Mouse (Mus musculus) heart, postnatal 0 days (tissue): ENCODE measurements around the gene D630036H23Rik. TPM values are rescaled to one million over a fixed set of nuclear protein-coding genes. Genes with fewer than 3 reads are reported as not detected.

ENCODE experiments used
- ATAC-seq: fragments of 200-750 bp; cut with Nextera tagmentation; 2 replicates; pipeline ENCODE4 v1.8.0; 2017; ENCODE audit warnings: low read depth, moderate number of reproducible peaks, moderate library complexity; ENCODE audit not compliant: insufficient read depth
- DNase-seq: peaks from one replicate; pipeline ENCODE4 v3.0.0-alpha.2; 2016; ENCODE audit warnings: low spot score
- H3K27ac ChIP-seq: fragments of 300-500 bp; sonication (generic); 2 replicates; pipeline ENCODE4 v1.5.1; 2014; ENCODE audit warnings: low read depth, mild to moderate bottlenecking
- H3K27me3 ChIP-seq: fragments of 300-500 bp; sonication (generic); 2 replicates; pipeline ENCODE4 v1.6.1; 2014; ENCODE audit warnings: low read length, mixed read lengths; ENCODE audit not compliant: control insufficient read depth, insufficient read depth
- H3K36me3 ChIP-seq: fragments of 300-500 bp; sonication (generic); replicated peaks from 2 replicates; pipeline ENCODE4 v1.6.1; 2014; ENCODE audit warnings: low read length, mixed read lengths; ENCODE audit not compliant: control insufficient read depth, insufficient read depth
- H3K4me1 ChIP-seq: fragments of 300-500 bp; sonication (generic); 2 replicates; pipeline ENCODE4 v1.6.1; 2014; ENCODE audit warnings: antibody characterized with exemption; ENCODE audit not compliant: control insufficient read depth, insufficient read depth
- H3K4me2 ChIP-seq: fragments of 300-500 bp; sonication (generic); 2 replicates; pipeline ENCODE4 v1.6.1; 2014; ENCODE audit warnings: low read depth, mild to moderate bottlenecking, low read length, moderate library complexity
- H3K4me3 ChIP-seq: fragments of 300-500 bp; sonication (generic); 2 replicates; pipeline ENCODE4 v1.5.1; 2014; ENCODE audit warnings: low read depth, low read length
- H3K9ac ChIP-seq: fragments of 300-500 bp; sonication (generic); replicated peaks from 2 replicates; pipeline ENCODE4 v1.6.1; 2014; ENCODE audit warnings: low read depth, low read length, mixed read lengths
- H3K9me3 ChIP-seq: fragments of 300-500 bp; sonication (generic); replicated peaks from 2 replicates; pipeline ENCODE4 v1.6.1; 2016; ENCODE audit warnings: low read length; ENCODE audit not compliant: control insufficient read depth
- CTCF ChIP-seq: IDR thresholded peaks from 2 replicates; pipeline ENCODE4 v1.5.1; 2016; ENCODE audit warnings: antibody characterized with exemption, control low read depth, low read depth
- EP300 ChIP-seq: IDR thresholded peaks from 2 replicates; pipeline ENCODE4 v1.6.1; 2016; ENCODE audit warnings: antibody characterized with exemption, low read depth
- WGBS: fragments of 180-500 bp; shearing (Covaris S2); extraction: QIAGEN DNeasy Blood & Tissue Kit; methylation state at CpG from one replicate; pipeline ENCODE4 v1.1.7; 2014; 5-methylcytosine and 5-hydroxymethylcytosine counted together
- polyA plus RNA-seq: library from polyadenylated mRNA; unstranded; fragments of >200 nt; fragmentation: Nextera tagmentation; extraction: Ambion mirVana; gene quantifications from 2 replicates; pipeline ENCODE4 v1.2.1, GENCODE M21; 2015
- total RNA-seq: library from RNA; depleted of rRNA; stranded (reverse); fragments of >200 nt; gene quantifications from 2 replicates; pipeline ENCODE4 v1.2.3, GENCODE M21; 2014; ENCODE audit warnings: low replicate concordance; rRNA removed

D630036H23Rik gene
- total and polyA plus RNA-seq, 2 experiments from 2014 or later = 3.0 TPM; not detected in 1

DNA sequence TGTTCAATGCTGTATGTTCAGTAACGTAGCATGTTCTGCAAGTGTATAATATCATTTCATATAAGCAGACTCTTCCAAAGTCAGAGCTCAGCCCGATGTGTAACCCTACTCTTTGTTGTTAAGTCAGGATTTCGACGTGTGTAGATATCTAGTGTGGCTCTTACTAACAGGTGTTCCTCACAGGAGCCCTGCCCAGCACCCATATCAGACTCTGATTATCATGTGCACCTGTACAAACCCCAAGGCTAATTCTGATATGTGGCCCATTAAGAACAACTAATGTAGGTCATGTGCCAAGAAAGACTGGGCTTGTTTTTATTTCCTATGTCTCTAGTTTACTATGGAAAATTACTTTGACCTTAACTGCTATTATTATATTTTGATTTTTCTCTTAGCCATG lies 18.0 kb downstream of the D630036H23Rik start:
- H3K27me3 ChIP-seq = no peaks in the 10 kb centered on the region
- ATAC-seq (no peak), DNase-seq (no peak)
- no peak overlapping the region for H3K4me2 ChIP-seq
- no peak overlapping the region for H3K4me3 ChIP-seq
- no peaks in the 10 kb centered on the region for H3K4me1 ChIP-seq
- no peaks in the 10 kb centered on the region for H3K9me3 ChIP-seq
- H3K27ac ChIP-seq = no peak overlapping the region
- no peaks in the 10 kb centered on the region for H3K36me3 ChIP-seq
- whole genome bisulfite sequencing = 76% methylated on average over 4 of the region's 4 CpGs
- no peak overlapping the region for H3K9ac ChIP-seq
- TF ChIP-seq EP300 (no peak), CTCF (no peak)

DNA sequence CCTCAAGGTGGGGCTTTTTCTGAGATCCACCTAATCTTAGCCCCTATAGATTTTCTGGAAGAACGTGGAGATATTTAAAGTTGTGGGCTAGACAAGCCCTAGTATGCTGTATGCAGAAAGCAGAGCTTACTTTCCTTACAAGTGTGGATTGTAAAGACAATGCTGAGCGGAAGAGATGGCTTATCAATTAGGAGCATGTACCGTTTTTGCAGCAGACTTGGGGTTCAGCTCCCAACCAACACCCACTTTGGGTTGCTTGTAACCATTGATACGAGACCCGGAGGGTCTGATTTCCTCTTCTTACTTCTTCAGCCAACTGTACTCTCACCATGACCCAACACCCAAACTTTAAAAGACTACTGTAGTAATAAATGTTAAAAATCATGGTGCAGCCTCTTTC lies 21.3 kb downstream of the D630036H23Rik start:
- H3K9me3 ChIP-seq = no peaks in the 10 kb centered on the region
- H3K9ac ChIP-seq = no peak overlapping the region
- no peak for ATAC-seq
- H3K36me3 ChIP-seq = no peaks in the 10 kb centered on the region
- H3K27me3 ChIP-seq = no peaks in the 10 kb centered on the region
- no peak overlapping the region for H3K27ac ChIP-seq
- no peak for TF ChIP-seq CTCF
- TF ChIP-seq EP300 = no peak
- H3K4me1 ChIP-seq = no peaks in the 10 kb centered on the region
- no peak overlapping the region for H3K4me2 ChIP-seq
- no peak for DNase-seq
- 79% methylated on average over 5 of the region's 5 CpGs for WGBS
- H3K4me3 ChIP-seq = no peak overlapping the region

DNA sequence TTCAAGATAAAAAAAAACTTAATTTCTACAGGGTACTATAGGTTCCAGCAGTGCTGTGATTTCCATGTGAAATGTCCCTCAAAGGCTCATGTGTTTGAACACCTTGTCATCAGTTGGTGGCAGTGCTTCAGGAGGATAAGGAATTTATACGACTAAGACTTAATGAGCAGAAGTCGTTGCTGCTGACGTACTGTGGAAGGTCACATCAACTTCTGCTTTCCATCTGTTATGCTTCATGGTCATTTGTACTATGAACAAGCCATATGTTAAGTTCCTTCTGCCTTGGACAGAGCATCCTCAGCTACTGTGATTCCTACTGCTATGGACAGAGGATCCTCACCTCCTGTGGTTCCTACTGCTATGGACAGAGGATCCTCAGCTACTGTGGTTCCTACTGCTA lies 21.9 kb downstream of the D630036H23Rik start:
- WGBS = 89% methylated on average over 3 of the region's 3 CpGs
- Histone ChIP-seq H3K9me3 (no peaks in the 10 kb centered on the region), H3K4me1 (no peaks in the 10 kb centered on the region), H3K27me3 (no peaks in the 10 kb centered on the region), H3K27ac (no peak overlapping the region), H3K9ac (no peak overlapping the region), H3K4me2 (no peak overlapping the region), H3K4me3 (no peak overlapping the region), H3K36me3 (no peaks in the 10 kb centered on the region)
- ATAC-seq (no peak), DNase-seq (no peak)
- no peak for TF ChIP-seq CTCF
- no peak for TF ChIP-seq EP300

- DNase-seq = no peak
- Histone ChIP-seq H3K36me3 (no peaks in the 10 kb centered on the region), H3K27me3 (no peaks in the 10 kb centered on the region), H3K4me3 (no peak overlapping the region), H3K4me1 (no peaks in the 10 kb centered on the region), H3K27ac (no peak overlapping the region), H3K4me2 (no peak overlapping the region), H3K9ac (no peak overlapping the region), H3K9me3 (no peaks in the 10 kb centered on the region)
- TF ChIP-seq CTCF (no peak), EP300 (no peak)
- no peak for ATAC-seq
- 69% methylated on average over 4 of the region's 4 CpGs for whole genome bisulfite sequencing
Measured at GRCm38 (mm10) chr12:36344131-36344530, 37.9 kb downstream of the D630036H23Rik start.

DNA sequence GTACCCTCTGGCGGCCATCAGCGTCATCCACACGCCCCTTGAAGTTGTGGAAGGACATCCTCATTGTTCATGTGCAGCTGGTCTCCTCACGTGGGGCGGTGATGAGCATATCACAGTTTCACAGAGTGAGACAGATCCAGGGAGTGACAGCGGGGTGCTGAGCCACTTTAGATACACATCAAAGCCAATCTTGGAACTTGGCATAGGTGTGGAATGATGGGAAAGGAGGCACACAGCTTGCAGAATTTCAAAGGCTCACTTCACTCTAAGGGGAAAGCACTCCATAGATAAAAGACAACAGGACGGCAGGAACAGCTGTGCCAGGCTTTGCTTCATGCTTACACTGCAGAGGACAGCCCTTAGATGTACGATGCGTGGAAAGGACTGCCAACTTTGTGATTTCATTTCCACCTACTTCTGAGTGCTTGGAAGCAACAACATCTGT lies 48.1 kb downstream of the D630036H23Rik start:
- Histone ChIP-seq H3K27ac (no peak overlapping the region), H3K27me3 (no peaks in the 10 kb centered on the region), H3K4me3 (no peak overlapping the region), H3K4me2 (no peak overlapping the region), H3K9ac (no peak overlapping the region), H3K4me1 (no peaks in the 10 kb centered on the region), H3K9me3 (no peaks in the 10 kb centered on the region), H3K36me3 (no peaks in the 10 kb centered on the region)
- WGBS = 39% methylated on average over 9 of the region's 9 CpGs
- no peak for TF ChIP-seq CTCF
- no peak for TF ChIP-seq EP300
- no peak for ATAC-seq
- DNase-seq = no peak

DNA sequence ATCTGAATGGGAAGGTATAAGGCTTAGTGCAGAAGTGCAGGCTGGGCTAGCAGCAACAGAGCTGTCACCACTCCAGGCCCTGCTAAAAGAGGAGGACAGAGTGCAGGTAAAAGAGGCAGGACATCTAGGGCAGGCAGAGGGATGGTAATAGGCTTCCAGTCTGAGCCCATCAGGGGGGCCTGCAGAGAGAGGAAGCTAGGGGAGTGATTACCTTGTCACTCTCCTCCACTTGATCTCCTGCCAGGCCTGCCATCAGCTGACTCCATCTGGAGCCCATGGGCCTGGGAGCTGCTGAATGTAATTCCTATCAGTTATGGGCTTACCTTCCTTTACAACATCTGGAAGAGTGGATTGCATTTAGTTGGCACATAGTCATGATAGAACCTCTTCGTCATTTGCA lies 49.3 kb downstream of the D630036H23Rik start:
- WGBS = 79% methylated on average over 1 of the region's 1 CpGs
- DNase-seq (no peak), ATAC-seq (no peak)
- H3K4me3 ChIP-seq = no peak overlapping the region
- H3K9me3 ChIP-seq = no peaks in the 10 kb centered on the region
- H3K27me3 ChIP-seq = no peaks in the 10 kb centered on the region
- TF ChIP-seq EP300 = no peak
- TF ChIP-seq CTCF = no peak
- H3K27ac ChIP-seq = no peak overlapping the region
- no peaks in the 10 kb centered on the region for H3K36me3 ChIP-seq
- no peaks in the 10 kb centered on the region for H3K4me1 ChIP-seq
- no peak overlapping the region for H3K9ac ChIP-seq
- H3K4me2 ChIP-seq = no peak overlapping the region

Other genes with a start within 250 kb of the D630036H23Rik start
- gene Ankmy2, start 225.1 kb downstream of the D630036H23Rik start, total RNA-seq = 8.9 and 9.9 TPM in 2 replicates
- 23.1 and 24.8 TPM in 2 replicates for gene Ankmy2, start 225.1 kb downstream of the D630036H23Rik start, polyA plus RNA-seq
- gene Bzw2, start 224.1 kb downstream of the D630036H23Rik start, total RNA-seq = 147 and 151 TPM in 2 replicates
- gene Bzw2, start 224.1 kb downstream of the D630036H23Rik start, polyA plus RNA-seq = 189 and 203 TPM in 2 replicates
- gene Lrrc72, start 128.8 kb downstream of the D630036H23Rik start, total RNA-seq = not detected in 2 replicates
- not detected in 2 replicates for gene Lrrc72, start 128.8 kb downstream of the D630036H23Rik start, polyA plus RNA-seq
- gene Sostdc1, start 68.0 kb downstream of the D630036H23Rik start, total RNA-seq = not detected in 2 replicates
- 0.14 and 0.69 TPM in 2 replicates for gene Sostdc1, start 68.0 kb downstream of the D630036H23Rik start, polyA plus RNA-seq
- 6.6 and 11.7 TPM in 2 replicates for gene Ispd, start 731 bp downstream of the D630036H23Rik start, total RNA-seq
- 8.2 and 8.5 TPM in 2 replicates for gene Ispd, start 731 bp downstream of the D630036H23Rik start, polyA plus RNA-seq